Mouse (Mus musculus): ENCODE results near the gene Tmem33. TPM values are rescaled to one million over a fixed set of nuclear protein-coding genes. Genes with fewer than 3 reads are reported as not detected.
A peak's percentile ranks its signal among the peaks of the same experiment; 100 is the strongest.

Gene Tmem33
- total and polyA plus RNA-seq, 3 experiments = 70.4 to 147 (median 134) TPM

- peak; percentile 55; the same call in 1 of the 2 replicates for TF ChIP-seq CHD2 (IDR thresholded peaks at IDR 0.05; ENCODE audit: low read length)
- peak; percentile 92 for TF ChIP-seq ELF1 (IDR thresholded peaks at IDR 0.05; ENCODE audit: low read depth, low read length)
- TF ChIP-seq IRF4 (IDR thresholded peaks at IDR 0.05; ENCODE audit: low read depth, low read length) = peak; percentile 43; the same call in 1 of the 2 replicates
- no peak for TF ChIP-seq CHD1 (IDR thresholded peaks at IDR 0.05; ENCODE audit: low read depth, low read length)
- TF ChIP-seq NRF1 (IDR thresholded peaks at IDR 0.05; ENCODE audit: low read depth, low read length) = no peak
- peak; percentile 82 for TF ChIP-seq HCFC1 (IDR thresholded peaks at IDR 0.05; ENCODE audit: low read depth, low read length)
- peak; percentile 98 for TF ChIP-seq NELFE (IDR thresholded peaks at IDR 0.05; ENCODE audit: low read depth, low read length)
- TF ChIP-seq ETS1 (conservative IDR thresholded peaks at IDR 0.05; ENCODE audit: low read depth, low read length) = no peak
- no peak for TF ChIP-seq JUN (IDR thresholded peaks at IDR 0.05; ENCODE audit: insufficient read depth, low read depth, low read length)
- peak; percentile 94 for TF ChIP-seq ZMIZ1 (IDR thresholded peaks at IDR 0.05; ENCODE audit: low read depth, low read length)
- peak in 1 of 2 experiments; percentile 18; a peak in 1 of 4 replicates for TF ChIP-seq CTCF (conservative IDR thresholded peaks at IDR 0.05 in 1 of 2, IDR thresholded peaks at IDR 0.05 in 1 of 2; ENCODE audit: low read depth in 2 of 2, low read length in 2 of 2)
- no peak for TF ChIP-seq SMC3 (IDR thresholded peaks at IDR 0.05; ENCODE audit: low read depth, low read length)
- TF ChIP-seq ZKSCAN1 (IDR thresholded peaks at IDR 0.05; ENCODE audit: borderline replicate concordance, low read depth, low read length) = no peak
- TF ChIP-seq POLR2AphosphoS2 (IDR thresholded peaks at IDR 0.05; ENCODE audit: low read depth, low read length) = peak; percentile 91
- no peak for TF ChIP-seq PAX5 (IDR thresholded peaks at IDR 0.05; ENCODE audit: low read length)
Measured at GRCm38 (mm10) chr5:67306698-67307521, 46.5 kb downstream of the Tmem33 start, which contains the start of gene Slc30a9 (continued).

- H3K27me3 ChIP-seq (replicated peaks) = no peaks in the 10 kb centered on the region
- dilution Hi-C loops (cut with MboI; ENCODE audit: extremely low pct_ligation_motif_present, extremely low pct_unique_long_range_greater_than_20kb, low sequenced_read_pairs) (no loop called here), in situ Hi-C loops (cut with MboI; ENCODE audit: low pct_ligation_motif_present, low pct_unique_long_range_greater_than_20kb, low sequenced_read_pairs) (no loop called here)
- H3K9me3 ChIP-seq (replicated peaks; ENCODE audit: low read length) = no peaks in the 10 kb centered on the region
- H3K4me3 ChIP-seq (replicated peaks in 1 of 3; ENCODE audit: low read depth in 2 of 3, low read length in 2 of 3, poor library complexity in 1 of 3) = peak overlapping the region; percentile 91 to 97 (median 91)
- H3K4me2 ChIP-seq (ENCODE audit: insufficient read depth, low read depth, poor library complexity, severe bottlenecking) = peak overlapping the region; percentile 86
- peak overlapping the region; percentile 83 for H3K9ac ChIP-seq (ENCODE audit: insufficient read depth, low read depth)
- DNase-seq (ENCODE audit: extremely low read depth) = no peak
- no peak overlapping the region for H3K27ac ChIP-seq (ENCODE audit: insufficient read depth, low read depth)
- no peak for TF ChIP-seq KAT2A (IDR thresholded peaks at IDR 0.05; ENCODE audit: insufficient replicate concordance, low read length)
- no peak for TF ChIP-seq JUN (IDR thresholded peaks at IDR 0.05; ENCODE audit: insufficient read depth, low read depth, low read length)
- no peak for TF ChIP-seq MAZ (IDR thresholded peaks at IDR 0.05; ENCODE audit: low read depth, low read length)
- no peak for TF ChIP-seq ETS1 (conservative IDR thresholded peaks at IDR 0.05; ENCODE audit: low read depth, low read length)
- TF ChIP-seq MEF2A (IDR thresholded peaks at IDR 0.05; ENCODE audit: borderline replicate concordance, low read depth, low read length) = no peak
- no peak for TF ChIP-seq ZMIZ1 (IDR thresholded peaks at IDR 0.05; ENCODE audit: low read depth, low read length)
- TF ChIP-seq TBP (conservative IDR thresholded peaks at IDR 0.05; ENCODE audit: low read depth, low read length) = no peak
- TF ChIP-seq USF2 (conservative IDR thresholded peaks at IDR 0.05; ENCODE audit: low read depth, low read length) = no peak
- TF ChIP-seq ELF1 (IDR thresholded peaks at IDR 0.05; ENCODE audit: low read depth, low read length) = no peak
- TF ChIP-seq GABPA (IDR thresholded peaks at IDR 0.05; ENCODE audit: insufficient replicate concordance, low read depth, low read length) = no peak
- peaks cover 3 to 21% of the 10 kb centered on the region in 2 experiments for H3K36me3 ChIP-seq (replicated peaks in 1 of 2; ENCODE audit: control insufficient read depth in 1 of 2, insufficient read depth in 1 of 2, low read length in 1 of 2)
- peaks cover 0 to 15% of the 10 kb centered on the region in 2 experiments; a peak in 2 of 4 replicates for H3K4me1 ChIP-seq (ENCODE audit: control insufficient read depth in 1 of 2, insufficient read depth in 2 of 2)
- H3K79me2 ChIP-seq (replicated peaks; ENCODE audit: control insufficient read depth, extremely low read depth, insufficient read depth, poor library complexity, severe bottlenecking) = peaks cover 15% of the 10 kb centered on the region
Measured at GRCm38 (mm10) chr5:67307659-67308222, 47.4 kb downstream of the Tmem33 start.

Data from CH12.LX (cell line).